Mouse (Mus musculus) MEL (cell line): Measurements from ENCODE around the gene Trir.

Source experiments
- CTCF ChIP-seq, 3 experiments: IDR thresholded peaks in 2 of 3; conservative IDR thresholded peaks in 1 of 3; 2 replicates each; pipeline ENCODE4 v1.5.1; 2011 to 2012; ENCODE audit warnings: low read length in 3 of 3, low read depth in 2 of 3, mild to moderate bottlenecking in 2 of 3, improper control_type of control experiment in 1 of 3, inconsistent platforms in 1 of 3, mixed read lengths in 1 of 3, moderate library complexity in 1 of 3; ENCODE audit not compliant: control insufficient read depth in 1 of 3, insufficient read depth in 1 of 3, poor library complexity in 1 of 3, severe bottlenecking in 1 of 3
- EP300 ChIP-seq, 2 experiments: IDR thresholded peaks; 2 replicates each; pipeline ENCODE4 v1.6.1; 2011; ENCODE audit warnings: improper control_type of control experiment in 2 of 2, low read length in 2 of 2, low read depth in 1 of 2, mild to moderate bottlenecking in 1 of 2
- TBP ChIP-seq: IDR thresholded peaks from 2 replicates; pipeline ENCODE4 v1.8.0; 2011; ENCODE audit warnings: low read depth, low read length, improper control_type of control experiment

GRCm38 (mm10) chr8:85014431-85014830, 12.2 kb upstream of the Trir start, which contains the start of gene Best2:
- TF ChIP-seq TBP, result no peak
- TF ChIP-seq CTCF (IDR thresholded peaks at IDR 0.05 in 2 of 3, conservative IDR thresholded peaks at IDR 0.05 in 1 of 3; ENCODE audit: control insufficient read depth in 1 of 3, insufficient read depth in 1 of 3, low read depth in 2 of 3, low read length in 3 of 3, poor library complexity in 1 of 3, severe bottlenecking in 1 of 3), result no peak
- no peak for TF ChIP-seq EP300 (IDR thresholded peaks at IDR 0.05; ENCODE audit: low read depth in 1 of 2, low read length in 2 of 2)
